Mouse (Mus musculus) cerebellum, adult 9-11 months (tissue): ENCODE data around the gene Prpf8.

ENCODE experiments used
- DNase-seq: peaks from one replicate; pipeline ENCODE4 v3.0.0; 2022

The Prpf8 gene

GRCm38 (mm10) chr11:75508904-75509303, 22.3 kb downstream of the Prpf8 start:
- DNase-seq: peak; percentile 43

- peak; percentile 70 for DNase-seq
These were observed 23.4 kb downstream of the Prpf8 start, which contains the start of gene Rilp for GRCm38 (mm10) chr11:75509741-75510626. Gene Rilp (plus strand): TSS chr11:75510094.

GRCm38 (mm10) chr11:75510627-75510993, 24.0 kb downstream of the Prpf8 start:
- DNase-seq: peak; percentile 93

GRCm38 (mm10) chr11:75511213-75511612, 24.6 kb downstream of the Prpf8 start:
- peak; percentile 68 for DNase-seq

- DNase-seq: no peak
These were observed 25.8 kb downstream of the Prpf8 start for GRCm38 (mm10) chr11:75512301-75513018.

GRCm38 (mm10) chr11:75513336-75513735, 26.7 kb downstream of the Prpf8 start, which contains the start of gene Scarf1:
Gene Scarf1 (plus strand): TSS chr11:75513540.
- DNase-seq: peak; percentile 26

- DNase-seq: peak; percentile 32
These were observed 28.6 kb downstream of the Prpf8 start for GRCm38 (mm10) chr11:75515186-75515585.

GRCm38 (mm10) chr11:75519834-75520633, 33.4 kb downstream of the Prpf8 start:
- peak; percentile 16 for DNase-seq

GRCm38 (mm10) chr11:75521609-75522008, 35.0 kb downstream of the Prpf8 start:
- no peak for DNase-seq

GRCm38 (mm10) chr11:75522793-75523192, 36.2 kb downstream of the Prpf8 start:
- no peak for DNase-seq

- peak; percentile 81 for DNase-seq
These were observed 39.0 kb downstream of the Prpf8 start for GRCm38 (mm10) chr11:75525531-75526125.

- no peak for DNase-seq
These were observed 40.3 kb downstream of the Prpf8 start for GRCm38 (mm10) chr11:75526943-75527342.

GRCm38 (mm10) chr11:75529771-75530170, 43.2 kb downstream of the Prpf8 start:
- DNase-seq: no peak

GRCm38 (mm10) chr11:75530325-75530724, 43.7 kb downstream of the Prpf8 start:
- DNase-seq: peak; percentile 94

GRCm38 (mm10) chr11:75530845-75531373, 44.3 kb downstream of the Prpf8 start:
- no peak for DNase-seq

GRCm38 (mm10) chr11:75531469-75532242, 45.0 kb downstream of the Prpf8 start, which contains the start of gene Slc43a2:
Gene Slc43a2 (plus strand): TSS chr11:75531694.
- peak; percentile 98 for DNase-seq

- peak; percentile 78 for DNase-seq
These were observed 46.0 kb downstream of the Prpf8 start for GRCm38 (mm10) chr11:75532340-75533277.

- DNase-seq: peak; percentile 65
These were observed 46.8 kb downstream of the Prpf8 start for GRCm38 (mm10) chr11:75533314-75534015.

GRCm38 (mm10) chr11:75534286-75535033, 47.8 kb downstream of the Prpf8 start:
- DNase-seq: peak; percentile 62
